10 mouse cellular contexts compared by ENCODE assay signal in genomic region chr8:94990598-94991453, GRCm38 (mm10). TPM values are rescaled to one million over a fixed set of nuclear protein-coding genes. Genes with fewer than 3 reads are reported as not detected.
DNase-seq lines count a peak whose midpoint lies in the region; ATAC-seq and TF ChIP-seq lines count a peak whose summit lies in the region.
"Had no signal": no experiment of that assay in that cellular context is flagged by ENCODE, and none has a peak within 500 bp of the region (broad histone marks: within the 10 kb centered on the region; RNA-seq: fewer than 3 reads in every experiment).

No protein-coding gene starts in this region.

- no peak overlapping the region for H3K4me3 ChIP-seq in limb, embryonic 14.5 days (replicated peaks; ENCODE audit: low read length)
- no peak overlapping the region for H3K4me3 ChIP-seq in limb, embryonic 10.5 days
- no peak overlapping the region for H3K4me3 ChIP-seq in embryonic facial prominence, embryonic 11.5 days (ENCODE audit: low read depth, low read length)
- no peak overlapping the region for H3K4me3 ChIP-seq in olfactory bulb, adult 2 months (ENCODE audit: insufficient read depth, low read depth, low read length)
- H3K4me3 ChIP-seq in heart, embryonic 10.5 days: no peak overlapping the region
- H3K4me3 ChIP-seq: limb, embryonic 13.5 days had no signal

- TF ChIP-seq CTCF in olfactory bulb, adult 2 months (IDR thresholded peaks at IDR 0.05; ENCODE audit: insufficient read depth, low read depth, low read length): no peak

- DNase-seq in limb, embryonic 14.5 days (ENCODE audit: low spot score): peak; percentile 74
- no peak for DNase-seq in limb, embryonic 10.5 days (ENCODE audit: low spot score)
- DNase-seq in embryonic facial prominence, embryonic 11.5 days (ENCODE audit: low spot score): peak; percentile 49
- DNase-seq in urinary bladder, adult 2 months (ENCODE audit: low spot score): no peak
- no peak for DNase-seq in heart, embryonic 10.5 days (ENCODE audit: low spot score)
- DNase-seq: kidney, adult 11 months; retina, postnatal 1 day had no signal

- H3K9ac ChIP-seq in limb, embryonic 14.5 days (ENCODE audit: low read depth, low read length, severe bottlenecking): no peak overlapping the region
- H3K9ac ChIP-seq in embryonic facial prominence, embryonic 11.5 days (replicated peaks; ENCODE audit: low read length): no peak overlapping the region
- H3K9ac ChIP-seq: limb, embryonic 13.5 days had no signal

- 42% methylated on average over 11 of the region's 11 CpGs for WGBS in limb, embryonic 14.5 days
- 53% methylated on average over 11 of the region's 11 CpGs for WGBS in limb, embryonic 10.5 days
- 59% methylated on average over 11 of the region's 11 CpGs for WGBS in embryonic facial prominence, embryonic 11.5 days
- WGBS in olfactory bulb, adult 2 months: 58% methylated on average over 11 of the region's 11 CpGs
- WGBS in heart, embryonic 10.5 days: 55% methylated on average over 11 of the region's 11 CpGs

- no peak overlapping the region for H3K4me2 ChIP-seq in limb, embryonic 14.5 days (replicated peaks; ENCODE audit: low read depth, low read length, severe bottlenecking)
- no peak overlapping the region for H3K4me2 ChIP-seq in embryonic facial prominence, embryonic 11.5 days (ENCODE audit: low read depth, low read length)
- H3K4me2 ChIP-seq: limb, embryonic 13.5 days had no signal

- no peak; the same call in 1 of the 2 replicates for ATAC-seq in limb, embryonic 14.5 days (ENCODE audit: low FRiP score, low read depth)
- no peak for ATAC-seq in embryonic facial prominence, embryonic 11.5 days (replicated peaks; ENCODE audit: insufficient number of reproducible peaks, low FRiP score, low TSS enrichment, low read depth)
- peak; percentile 77 for ATAC-seq in granulocyte monocyte progenitor cell, adult 5-6 weeks (replicated peaks; ENCODE audit: poor library complexity, severe bottlenecking)

- H3K27me3 ChIP-seq in limb, embryonic 14.5 days (ENCODE audit: control insufficient read depth, insufficient read depth, low read length): no peaks in the 10 kb centered on the region
- H3K27me3 ChIP-seq in limb, embryonic 10.5 days (ENCODE audit: low read depth, poor library complexity, severe bottlenecking): peaks cover 15% of the 10 kb centered on the region; the same call in 1 of the 2 replicates
- H3K27me3 ChIP-seq in embryonic facial prominence, embryonic 11.5 days (ENCODE audit: control insufficient read depth, insufficient read depth, low read length): no peaks in the 10 kb centered on the region
- peaks cover 69% of the 10 kb centered on the region for H3K27me3 ChIP-seq in heart, embryonic 10.5 days (ENCODE audit: insufficient read depth, poor library complexity, severe bottlenecking)

- no peak overlapping the region for H3K27ac ChIP-seq in limb, embryonic 14.5 days (replicated peaks; ENCODE audit: low read depth, low read length)
- H3K27ac ChIP-seq in limb, embryonic 10.5 days: no peak overlapping the region
- H3K27ac ChIP-seq in embryonic facial prominence, embryonic 11.5 days (replicated peaks; ENCODE audit: low read depth, low read length): no peak overlapping the region
- peak overlapping the region; percentile 22; the same call in 1 of the 2 replicates for H3K27ac ChIP-seq in olfactory bulb, adult 2 months (ENCODE audit: insufficient read depth, low read depth, low read length)
- H3K27ac ChIP-seq in heart, embryonic 10.5 days: no peak overlapping the region
- H3K27ac ChIP-seq: limb, embryonic 13.5 days had no signal

- H3K4me1 ChIP-seq in limb, embryonic 14.5 days (ENCODE audit: control insufficient read depth, insufficient read depth, low read length): peaks cover 15% of the 10 kb centered on the region
- H3K4me1 ChIP-seq in limb, embryonic 10.5 days: peaks cover 31% of the 10 kb centered on the region
- no peaks in the 10 kb centered on the region; the same call in 1 of the 2 replicates for H3K4me1 ChIP-seq in embryonic facial prominence, embryonic 11.5 days (ENCODE audit: control insufficient read depth, insufficient read depth, low read length)
- H3K4me1 ChIP-seq in olfactory bulb, adult 2 months (ENCODE audit: control insufficient read depth, insufficient read depth, low read length): peaks cover 80% of the 10 kb centered on the region
- H3K4me1 ChIP-seq in heart, embryonic 10.5 days: peaks cover 47% of the 10 kb centered on the region

- H3K9me3 ChIP-seq in limb, embryonic 14.5 days (ENCODE audit: control insufficient read depth, low read length): no peaks in the 10 kb centered on the region
- H3K9me3 ChIP-seq in limb, embryonic 10.5 days (replicated peaks): no peaks in the 10 kb centered on the region
- H3K9me3 ChIP-seq in embryonic facial prominence, embryonic 11.5 days (replicated peaks; ENCODE audit: control insufficient read depth, low read length): no peaks in the 10 kb centered on the region
- no peaks in the 10 kb centered on the region for H3K9me3 ChIP-seq in heart, embryonic 10.5 days
- H3K9me3 ChIP-seq: limb, embryonic 13.5 days had no signal

- no peak for TF ChIP-seq POLR2A in limb, embryonic 14.5 days (IDR thresholded peaks at IDR 0.05; ENCODE audit: borderline replicate concordance, extremely low read depth, insufficient read depth, insufficient read length)
- no peak for TF ChIP-seq POLR2A in olfactory bulb, adult 2 months (IDR thresholded peaks at IDR 0.05; ENCODE audit: insufficient read depth, low read depth, low read length)

- no peaks in the 10 kb centered on the region for H3K36me3 ChIP-seq in limb, embryonic 14.5 days (ENCODE audit: control insufficient read depth, insufficient read depth, low read length)
- no peaks in the 10 kb centered on the region for H3K36me3 ChIP-seq in limb, embryonic 10.5 days
- H3K36me3 ChIP-seq in embryonic facial prominence, embryonic 11.5 days (replicated peaks; ENCODE audit: control insufficient read depth, insufficient read depth, low read depth, low read length): no peaks in the 10 kb centered on the region
- no peaks in the 10 kb centered on the region for H3K36me3 ChIP-seq in heart, embryonic 10.5 days
- H3K36me3 ChIP-seq: limb, embryonic 13.5 days had no signal

RNA-seq across cellular contexts. Expression of gene Adgrg1, which starts 16.3 kb away (rescaled TPM):
- 25.6 and 35.2 TPM in 2 replicates for polyA plus RNA-seq in limb, embryonic 14.5 days (2012; rRNA removed)
- 17.6 and 20.4 TPM in 2 replicates for polyA plus RNA-seq in limb, embryonic 14.5 days (2014; fragmentation: Nextera tagmentation; extraction: Ambion mirVana)
- polyA plus RNA-seq in limb, embryonic 10.5 days (2016; fragmentation: Nextera tagmentation; extraction: Ambion mirVana): 7.0 and 11.6 TPM in 2 replicates
- 31.4 and 33.2 TPM in 2 replicates for polyA plus RNA-seq in embryonic facial prominence, embryonic 11.5 days (2014; fragmentation: Nextera tagmentation; extraction: Ambion mirVana)
- 115 and 208 TPM in 2 replicates for total RNA-seq in granulocyte monocyte progenitor cell, adult 5-6 weeks (2014; fragmentation: Nextera tagmentation)
- 50.3 and 50.9 TPM in 2 replicates for total RNA-seq in granulocyte monocyte progenitor cell, adult 5-6 weeks (2017)
- polyA plus RNA-seq in olfactory bulb, adult 2 months (2012; ENCODE audit: insufficient read depth, insufficient read length, low replicate concordance, missing spikeins): not detected in 2 replicates
- 47.4 and 52.8 TPM in 2 replicates for polyA plus RNA-seq in urinary bladder, adult 2 months (2012; rRNA removed)
- polyA plus RNA-seq in heart, embryonic 10.5 days (2016; fragmentation: Nextera tagmentation; extraction: Ambion mirVana): 9.0 and 16.6 TPM in 2 replicates

RNA-seq across cellular contexts. Expression of gene Adgrg3, which starts 26.7 kb away (rescaled TPM):
- polyA plus RNA-seq in limb, embryonic 14.5 days (2012; rRNA removed): 6.7 and 8.0 TPM in 2 replicates
- polyA plus RNA-seq in limb, embryonic 14.5 days (2014; fragmentation: Nextera tagmentation; extraction: Ambion mirVana): 3.3 and 4.3 TPM in 2 replicates
- 3.4 and 4.2 TPM in 2 replicates for polyA plus RNA-seq in limb, embryonic 10.5 days (2016; fragmentation: Nextera tagmentation; extraction: Ambion mirVana)
- 2.0 and 3.2 TPM in 2 replicates for polyA plus RNA-seq in embryonic facial prominence, embryonic 11.5 days (2014; fragmentation: Nextera tagmentation; extraction: Ambion mirVana)
- total RNA-seq in granulocyte monocyte progenitor cell, adult 5-6 weeks (2014; fragmentation: Nextera tagmentation): 142 and 175 TPM in 2 replicates
- 170 and 173 TPM in 2 replicates for total RNA-seq in granulocyte monocyte progenitor cell, adult 5-6 weeks (2017)
- polyA plus RNA-seq in olfactory bulb, adult 2 months (2012; ENCODE audit: insufficient read depth, insufficient read length, low replicate concordance, missing spikeins): not detected in 2 replicates
- polyA plus RNA-seq in urinary bladder, adult 2 months (2012; rRNA removed): 4.9 and 6.3 TPM in 2 replicates
- polyA plus RNA-seq in heart, embryonic 10.5 days (2016; fragmentation: Nextera tagmentation; extraction: Ambion mirVana): 3.0 and 3.9 TPM in 2 replicates

Comparison
In these comparisons a context has a peak if more than half of its experiments do, and no peak if none do; other contexts are left out.
1. DNase-seq: peak in limb, embryonic 14.5 days (single experiment) and embryonic facial prominence, embryonic 11.5 days (single experiment); none in limb, embryonic 10.5 days (single experiment), urinary bladder, adult 2 months (single experiment) and heart, embryonic 10.5 days (single experiment).